Mouse (Mus musculus) G1E (cell line): ENCODE measurements around the gene Hypk.

Experiments used
- CTCF ChIP-seq: IDR thresholded peaks from 2 replicates; pipeline ENCODE4 v1.5.1; 2012; ENCODE audit warnings: low read depth, low read length, inconsistent platforms, mixed read lengths
- GATA1 ChIP-seq: IDR thresholded peaks from 2 replicates; pipeline ENCODE4 v1.6.1; 2012; ENCODE audit warnings: borderline replicate concordance, low read length, inconsistent platforms, mixed read lengths
- GATA2 ChIP-seq: IDR thresholded peaks from 2 replicates; pipeline ENCODE4 v1.6.1; 2012; ENCODE audit warnings: low read depth, low read length, inconsistent platforms, borderline replicate concordance

DNA sequence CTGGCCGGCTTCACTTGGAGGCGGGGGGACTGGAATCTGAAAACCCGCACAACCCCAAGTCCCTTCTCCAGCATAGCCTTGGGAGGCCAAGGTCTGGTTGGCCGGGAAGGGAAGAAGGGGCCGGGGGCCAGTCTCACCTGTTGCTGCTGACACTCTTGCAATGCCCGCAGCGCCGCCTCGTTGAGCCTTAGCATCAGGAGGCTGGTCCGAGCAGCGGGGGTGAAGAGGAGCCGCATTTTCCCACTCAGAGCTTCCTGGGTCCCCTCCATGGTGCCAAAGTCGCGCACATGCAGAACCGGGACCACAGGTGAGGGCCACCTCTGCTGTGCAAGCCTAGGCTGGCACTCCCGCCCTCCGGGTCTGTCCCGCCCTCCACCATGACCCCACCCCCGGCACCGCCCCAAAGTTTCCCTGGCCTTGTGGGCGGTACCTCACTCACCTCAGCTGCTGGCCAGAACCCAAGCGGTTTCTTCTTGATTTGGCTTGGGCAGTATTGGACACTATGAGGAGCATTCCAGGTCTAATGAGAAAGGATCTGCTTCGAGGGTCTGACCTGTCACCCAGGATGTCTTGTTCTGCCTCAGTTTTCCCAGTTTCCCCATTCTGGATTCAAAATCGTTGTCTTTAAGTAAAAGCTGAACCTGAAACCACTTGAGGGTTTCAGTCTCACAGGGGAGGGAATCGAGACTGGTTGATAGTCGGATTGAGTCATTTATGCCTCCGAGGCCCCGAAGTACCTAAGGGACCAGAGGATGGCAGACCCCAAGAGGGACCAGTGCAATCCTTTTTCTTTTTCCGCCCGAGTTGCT, 10.6 kb upstream of the Hypk start:
- TF ChIP-seq GATA1 (no peak), CTCF (no peak), GATA2 (no peak)
